Mouse (Mus musculus): ENCODE results near the gene Gm29427.
"Not testable (repeated sequence)": the region's sequence is repeated elsewhere in the genome, so short reads cannot be mapped to it uniquely, and the experiment has no call there.

Gm29427 gene

GRCm38 (mm10) chr1:130731741-130732337 lies 16.2 kb upstream of the Gm29427 start, which contains the start of gene AA986860:
Gene AA986860 (plus strand): TSS chr1:130731976.
- peak; percentile 30 for DNase-seq

GRCm38 (mm10) chr1:130729153-130729552 lies 13.6 kb upstream of the Gm29427 start, which contains the start of gene Pfkfb2:
Gene Pfkfb2 (minus strand): TSS chr1:130729253.
- DNase-seq = no peak

- DNase-seq = no peak
Observed at GRCm38 (mm10) chr1:130728708-130729107, 13.1 kb upstream of the Gm29427 start.

- DNase-seq = no peak
Observed at GRCm38 (mm10) chr1:130728070-130728469, 12.5 kb upstream of the Gm29427 start.

GRCm38 (mm10) chr1:130726396-130726795 lies 10.8 kb upstream of the Gm29427 start:
- DNase-seq = no peak

GRCm38 (mm10) chr1:130724206-130724605 lies 8.6 kb upstream of the Gm29427 start:
- no peak for DNase-seq

GRCm38 (mm10) chr1:130717291-130717871 lies 1.8 kb upstream of the Gm29427 start, which contains the start of gene Yod1:
Gene Yod1 (plus strand): TSS chr1:130717327.
- peak; percentile 96 for DNase-seq

GRCm38 (mm10) chr1:130716513-130717290 lies 1.1 kb upstream of the Gm29427 start:
- DNase-seq = no peak

- DNase-seq = no peak
Observed at GRCm38 (mm10) chr1:130716218-130716512, 566 bp upstream of the Gm29427 start.

- no peak for DNase-seq
Observed at GRCm38 (mm10) chr1:130714046-130714445, 1.6 kb downstream of the Gm29427 start.

- DNase-seq = no peak
Observed at GRCm38 (mm10) chr1:130710283-130711080, 5.1 kb downstream of the Gm29427 start.

- DNase-seq = no peak
Observed at GRCm38 (mm10) chr1:130703613-130704012, 12.0 kb downstream of the Gm29427 start.

- DNase-seq = no peak
Observed at GRCm38 (mm10) chr1:130701976-130702375, 13.6 kb downstream of the Gm29427 start.

- no peak for DNase-seq
Observed at GRCm38 (mm10) chr1:130699937-130700633, 15.5 kb downstream of the Gm29427 start.

GRCm38 (mm10) chr1:130698601-130699000 lies 17.0 kb downstream of the Gm29427 start:
- DNase-seq = no peak

GRCm38 (mm10) chr1:130683905-130684304 lies 31.7 kb downstream of the Gm29427 start:
- DNase-seq = no peak

- DNase-seq = no peak
Observed at GRCm38 (mm10) chr1:130681656-130682413, 33.8 kb downstream of the Gm29427 start.

GRCm38 (mm10) chr1:130681075-130681474 lies 34.5 kb downstream of the Gm29427 start:
- DNase-seq = no peak

- no peak for DNase-seq
Observed at GRCm38 (mm10) chr1:130678551-130678950, 37.0 kb downstream of the Gm29427 start.

GRCm38 (mm10) chr1:130663576-130663975 lies 52.0 kb downstream of the Gm29427 start:
- DNase-seq = not testable (repeated sequence)

- no peak for DNase-seq
Observed at GRCm38 (mm10) chr1:130661454-130661853, 54.1 kb downstream of the Gm29427 start, which contains the start of gene C4bp. Gene C4bp (minus strand): TSS chr1:130661632.

GRCm38 (mm10) chr1:130659641-130660040 lies 56.0 kb downstream of the Gm29427 start:
- not testable (repeated sequence) for DNase-seq
